Mouse (Mus musculus): ENCODE results near the gene Cacna2d4.
"Not testable (repeated sequence)": the region's sequence is repeated elsewhere in the genome, so short reads cannot be mapped to it uniquely, and the experiment has no call there.

The Cacna2d4 gene

GRCm38 (mm10) chr6:119341409-119341808, 105.1 kb downstream of the Cacna2d4 start:
- no peak for DNase-seq (ENCODE audit: low spot score in 2 of 2)

- no peak for DNase-seq (ENCODE audit: low spot score in 2 of 2)
Observed at GRCm38 (mm10) chr6:119346257-119346656, 109.9 kb downstream of the Cacna2d4 start.

- no peak for DNase-seq (ENCODE audit: low spot score in 2 of 2)
Observed at GRCm38 (mm10) chr6:119347813-119348212, 111.5 kb downstream of the Cacna2d4 start.

- peak; percentile 66 for DNase-seq (ENCODE audit: low spot score in 2 of 2)
Observed at GRCm38 (mm10) chr6:119348234-119348633, 111.9 kb downstream of the Cacna2d4 start.

- DNase-seq (ENCODE audit: low spot score in 2 of 2): no peak
Observed at GRCm38 (mm10) chr6:119350703-119351198, 114.4 kb downstream of the Cacna2d4 start.

- DNase-seq (ENCODE audit: low spot score in 2 of 2): no peak
Observed at GRCm38 (mm10) chr6:119351656-119352055, 115.3 kb downstream of the Cacna2d4 start.

GRCm38 (mm10) chr6:119352501-119352900, 116.2 kb downstream of the Cacna2d4 start:
- DNase-seq (ENCODE audit: low spot score in 2 of 2): no peak

GRCm38 (mm10) chr6:119358020-119358571, 121.8 kb downstream of the Cacna2d4 start:
- DNase-seq (ENCODE audit: low spot score in 2 of 2): no peak

GRCm38 (mm10) chr6:119360250-119360649, 123.9 kb downstream of the Cacna2d4 start:
- DNase-seq (ENCODE audit: low spot score in 2 of 2): not testable (repeated sequence)

- no peak for DNase-seq (ENCODE audit: low spot score in 2 of 2)
Observed at GRCm38 (mm10) chr6:119360925-119361702, 124.8 kb downstream of the Cacna2d4 start.

GRCm38 (mm10) chr6:119363593-119363992, 127.3 kb downstream of the Cacna2d4 start:
- DNase-seq (ENCODE audit: low spot score in 2 of 2): no peak

- not testable (repeated sequence) for DNase-seq (ENCODE audit: low spot score in 2 of 2)
Observed at GRCm38 (mm10) chr6:119366800-119367199, 130.5 kb downstream of the Cacna2d4 start.

GRCm38 (mm10) chr6:119367382-119367781, 131.1 kb downstream of the Cacna2d4 start:
- no peak for DNase-seq (ENCODE audit: low spot score in 2 of 2)

- no peak for DNase-seq (ENCODE audit: low spot score in 2 of 2)
Observed at GRCm38 (mm10) chr6:119371624-119372023, 135.3 kb downstream of the Cacna2d4 start.

GRCm38 (mm10) chr6:119372237-119372636, 135.9 kb downstream of the Cacna2d4 start:
- DNase-seq (ENCODE audit: low spot score in 2 of 2): no peak

GRCm38 (mm10) chr6:119373000-119373705, 136.8 kb downstream of the Cacna2d4 start:
- DNase-seq (ENCODE audit: low spot score in 2 of 2): peak; percentile 31 to 38

GRCm38 (mm10) chr6:119375035-119375434, 138.7 kb downstream of the Cacna2d4 start:
- DNase-seq (ENCODE audit: low spot score in 2 of 2): no peak

GRCm38 (mm10) chr6:119377613-119378012, 141.3 kb downstream of the Cacna2d4 start:
- DNase-seq (ENCODE audit: low spot score in 2 of 2): peak; percentile 25 to 32

- no peak for DNase-seq (ENCODE audit: low spot score in 2 of 2)
Observed at GRCm38 (mm10) chr6:119378631-119379030, 142.3 kb downstream of the Cacna2d4 start.

- DNase-seq (ENCODE audit: low spot score in 2 of 2): no peak
Observed at GRCm38 (mm10) chr6:119385668-119386067, 149.3 kb downstream of the Cacna2d4 start.

- no peak for DNase-seq (ENCODE audit: low spot score in 2 of 2)
Observed at GRCm38 (mm10) chr6:119386421-119386820, 150.1 kb downstream of the Cacna2d4 start.

GRCm38 (mm10) chr6:119386821-119387220, 150.5 kb downstream of the Cacna2d4 start:
- DNase-seq (ENCODE audit: low spot score in 2 of 2): no peak

Measured in natural killer cell, adult 2 months (primary cell).